Mouse (Mus musculus): ENCODE measurements at regions not wholly inside any gene's neighbourhood (a gene's known extent, or its start where the extent isn't known, plus 50 kb on each side); places are given as distances from the start of the nearest gene placed in this dataset.

- no peak for DNase-seq (ENCODE audit: low spot score in 2 of 2)
Observed at GRCm38 (mm10) chr1:18668901-18669300, 404.0 kb upstream of the Defb41 start.

- DNase-seq (ENCODE audit: low spot score in 2 of 2) = peak in 1 of 2 experiments; percentile 5
Observed at GRCm38 (mm10) chr1:18668265-18668664, 403.3 kb upstream of the Defb41 start.

DNA sequence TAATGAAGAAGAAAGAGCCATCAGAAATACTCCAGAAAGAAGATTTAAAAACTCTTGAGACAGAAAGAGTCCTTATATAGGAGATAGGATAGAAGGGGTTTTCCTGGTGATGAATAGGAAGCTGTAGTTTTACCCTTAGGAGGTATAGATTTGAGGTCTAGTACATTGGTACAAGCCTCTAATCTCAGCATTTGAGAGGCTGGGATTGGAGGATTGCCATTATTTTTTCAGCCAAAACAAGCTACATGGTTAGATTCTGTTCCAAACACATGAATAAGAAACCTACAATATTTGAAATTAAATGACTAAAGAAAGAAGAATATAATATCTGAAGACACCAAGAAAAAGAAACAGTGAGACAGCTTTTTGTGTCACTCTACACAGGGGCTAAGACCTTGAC lies 375.9 kb upstream of the Defb41 start:
- no peak for DNase-seq (ENCODE audit: low spot score in 2 of 2)

- DNase-seq (ENCODE audit: low spot score in 2 of 2) = no peak
Observed at GRCm38 (mm10) chr1:18639460-18640300, 374.7 kb upstream of the Defb41 start.

GRCm38 (mm10) chr1:18637334-18637733 lies 372.4 kb upstream of the Defb41 start:
- DNase-seq (ENCODE audit: low spot score in 2 of 2) = no peak

GRCm38 (mm10) chr1:18610231-18610630 lies 345.3 kb upstream of the Defb41 start:
- no peak for DNase-seq (ENCODE audit: low spot score in 2 of 2)

- no peak for DNase-seq (ENCODE audit: low spot score in 2 of 2)
Observed at GRCm38 (mm10) chr1:18599864-18600263, 334.9 kb upstream of the Defb41 start.

DNA sequence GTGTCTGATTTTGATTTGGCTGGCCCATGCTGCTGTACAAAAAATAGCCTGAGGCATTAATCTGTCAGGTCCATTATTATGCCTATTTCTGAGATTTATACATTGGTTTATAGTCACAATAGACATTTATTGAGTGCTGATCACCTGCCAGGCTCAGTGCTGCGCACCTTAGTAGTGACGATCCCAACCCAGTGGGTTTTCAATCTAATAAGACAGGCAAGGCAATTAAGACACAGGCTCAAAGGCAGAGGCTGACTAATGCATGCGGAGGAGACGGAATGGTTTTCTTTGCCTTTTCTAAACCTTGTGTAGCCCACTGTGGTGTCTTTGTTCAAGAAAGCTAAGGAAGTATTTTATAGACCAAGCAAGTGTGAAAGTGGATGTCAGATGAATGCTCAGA lies 334.0 kb upstream of the Defb41 start:
- no peak for DNase-seq (ENCODE audit: low spot score in 2 of 2)

DNA sequence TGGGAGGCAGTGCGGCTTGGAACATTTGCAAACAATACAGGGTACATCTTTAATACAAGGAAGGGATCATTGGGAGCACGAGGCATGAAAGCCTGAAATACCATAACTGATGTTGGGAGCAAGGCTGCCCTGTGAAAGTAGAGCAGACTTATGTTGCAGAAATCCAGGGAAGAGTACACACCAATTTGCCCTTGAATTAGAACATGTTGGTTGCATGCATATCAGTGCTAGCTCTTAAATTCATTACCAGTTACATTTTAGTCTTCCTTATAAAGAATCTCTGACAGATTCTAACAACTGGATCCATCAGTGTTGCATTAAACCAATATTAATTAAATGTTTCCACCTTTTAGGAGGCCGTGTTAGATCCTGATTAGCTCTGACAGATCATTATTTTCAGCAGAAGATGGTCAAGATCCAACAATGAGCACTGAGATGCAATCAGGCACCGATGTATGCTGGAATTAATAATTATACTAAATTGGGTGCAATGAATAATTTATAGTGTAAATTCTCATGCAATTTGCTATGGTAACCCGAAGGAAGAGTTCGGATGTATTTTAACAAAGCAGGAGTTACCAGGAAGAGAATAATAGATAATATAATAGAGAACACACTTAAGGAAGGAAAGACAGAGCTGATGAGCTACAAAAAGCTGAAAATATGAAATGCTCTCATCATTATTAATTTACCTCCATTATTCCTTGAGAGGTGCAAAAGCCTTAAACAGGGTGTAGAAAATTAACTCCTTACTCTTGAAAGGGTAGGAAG lies 318.6 kb upstream of the Defb41 start:
- DNase-seq (ENCODE audit: low spot score in 2 of 2) = no peak

- DNase-seq (ENCODE audit: low spot score in 2 of 2) = no peak
Observed at GRCm38 (mm10) chr1:18578625-18579024, 313.7 kb upstream of the Defb41 start.

- no peak for DNase-seq (ENCODE audit: low spot score in 2 of 2)
Observed at GRCm38 (mm10) chr1:18567086-18567485, 302.1 kb upstream of the Defb41 start.

GRCm38 (mm10) chr1:18551211-18551610 lies 286.3 kb upstream of the Defb41 start:
- peak in 1 of 2 experiments; percentile 5 for DNase-seq (ENCODE audit: low spot score in 2 of 2)

DNA sequence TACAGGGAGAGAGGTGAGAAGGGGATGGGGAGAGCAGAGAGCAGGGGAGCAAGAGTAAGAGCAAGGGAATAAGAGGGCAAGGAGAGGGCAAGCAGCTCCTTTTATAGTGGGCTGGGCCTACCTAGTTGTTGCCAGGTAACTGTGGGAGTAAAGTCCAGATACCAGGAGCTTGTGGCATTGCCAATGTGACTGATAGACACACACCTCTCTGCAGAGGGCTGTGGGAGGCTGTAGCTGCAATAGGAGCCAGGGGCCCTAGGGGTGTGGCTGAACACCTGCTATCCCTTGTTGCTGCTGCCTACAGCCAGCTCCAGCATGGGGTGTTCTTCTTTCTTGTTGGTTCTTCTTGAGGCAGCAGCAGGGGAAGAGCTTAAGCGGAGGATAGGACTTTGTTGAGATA lies 266.8 kb upstream of the Defb41 start:
- no peak for DNase-seq (ENCODE audit: low spot score in 2 of 2)

DNA sequence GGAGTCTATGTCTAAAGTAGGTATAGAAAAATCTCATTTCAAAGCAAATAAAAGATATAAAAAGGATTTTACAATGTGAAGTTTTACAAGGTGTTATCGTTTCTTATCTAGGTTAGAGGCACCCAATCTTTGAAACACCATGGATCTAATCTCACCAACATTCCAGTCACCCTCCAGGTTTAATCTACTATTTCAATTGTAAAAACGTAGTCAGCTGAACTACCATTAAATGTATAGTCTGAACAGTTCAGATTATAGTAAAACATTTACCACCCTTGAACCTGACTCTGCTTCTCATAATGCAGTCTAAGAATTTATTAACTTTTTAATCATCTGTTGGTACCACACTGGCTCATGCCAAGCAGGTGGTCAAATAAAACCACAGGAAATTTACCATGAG lies 259.5 kb upstream of the Defb41 start:
- DNase-seq (ENCODE audit: low spot score in 2 of 2) = no peak

DNA sequence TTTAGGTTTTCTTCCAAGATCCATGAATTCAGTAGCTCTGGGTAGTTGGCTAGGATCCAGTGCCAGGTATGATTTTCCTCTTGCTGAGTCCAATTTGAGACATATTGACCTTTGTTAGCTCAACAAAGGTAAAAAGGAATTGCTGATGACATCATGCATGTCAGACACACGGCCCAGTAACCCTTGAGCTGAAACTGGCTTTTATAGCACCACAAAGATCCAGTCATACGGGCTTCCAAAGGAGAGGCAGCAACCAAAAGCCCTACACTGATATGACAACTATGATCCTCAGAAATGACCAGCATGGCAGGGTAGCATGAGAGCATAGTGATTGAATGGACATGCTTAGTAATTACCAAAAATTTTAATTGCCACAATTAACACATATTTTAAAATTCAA lies 258.0 kb upstream of the Defb41 start:
- no peak for DNase-seq (ENCODE audit: low spot score in 2 of 2)

GRCm38 (mm10) chr1:18512764-18513163 lies 247.8 kb upstream of the Defb41 start:
- no peak for DNase-seq (ENCODE audit: low spot score in 2 of 2)

DNA sequence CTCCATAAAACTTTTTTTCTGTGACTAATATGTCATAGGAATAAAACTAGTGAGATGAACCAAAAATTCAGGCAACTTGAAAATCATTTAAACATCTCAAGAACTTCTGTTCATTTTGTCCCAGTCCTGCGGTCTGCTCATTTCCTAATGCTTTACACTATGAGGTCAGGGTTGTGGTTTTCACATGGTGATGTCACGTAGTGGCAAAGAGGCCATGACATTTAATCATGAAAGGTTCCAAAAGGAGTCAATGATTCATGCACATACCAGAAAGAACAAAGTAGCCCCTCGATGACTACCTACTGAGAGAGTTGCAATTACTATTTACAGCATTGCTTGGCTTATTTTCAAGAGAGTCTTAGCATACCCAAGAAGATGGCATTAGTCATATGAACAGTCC lies 233.6 kb upstream of the Defb41 start:
- no peak for DNase-seq (ENCODE audit: low spot score in 2 of 2)

GRCm38 (mm10) chr1:18468496-18468895 lies 203.6 kb upstream of the Defb41 start:
- no peak for DNase-seq (ENCODE audit: low spot score in 2 of 2)

GRCm38 (mm10) chr1:18465303-18465829 lies 200.4 kb upstream of the Defb41 start:
- no peak for DNase-seq (ENCODE audit: low spot score in 2 of 2)

DNA sequence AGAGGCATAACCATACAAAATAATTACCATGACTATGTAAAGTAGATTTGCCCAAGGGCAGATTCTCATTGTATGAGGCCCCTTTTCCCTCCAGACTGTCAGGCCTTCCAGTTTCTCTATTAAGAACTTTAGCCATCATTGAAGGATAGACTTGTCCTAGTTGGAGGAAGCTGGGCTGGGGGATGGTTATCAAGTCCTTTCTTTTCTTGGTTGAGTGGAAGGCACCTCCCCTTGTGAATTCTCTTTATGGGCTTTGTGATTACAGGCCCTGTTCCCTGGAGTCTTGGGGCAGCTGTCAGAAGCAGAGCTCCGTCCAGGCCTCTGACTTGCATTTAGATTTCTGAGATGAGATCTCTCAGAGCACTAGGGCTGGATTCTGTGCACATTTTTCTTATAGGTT lies 198.3 kb upstream of the Defb41 start:
- no peak for DNase-seq (ENCODE audit: low spot score in 2 of 2)

DNA sequence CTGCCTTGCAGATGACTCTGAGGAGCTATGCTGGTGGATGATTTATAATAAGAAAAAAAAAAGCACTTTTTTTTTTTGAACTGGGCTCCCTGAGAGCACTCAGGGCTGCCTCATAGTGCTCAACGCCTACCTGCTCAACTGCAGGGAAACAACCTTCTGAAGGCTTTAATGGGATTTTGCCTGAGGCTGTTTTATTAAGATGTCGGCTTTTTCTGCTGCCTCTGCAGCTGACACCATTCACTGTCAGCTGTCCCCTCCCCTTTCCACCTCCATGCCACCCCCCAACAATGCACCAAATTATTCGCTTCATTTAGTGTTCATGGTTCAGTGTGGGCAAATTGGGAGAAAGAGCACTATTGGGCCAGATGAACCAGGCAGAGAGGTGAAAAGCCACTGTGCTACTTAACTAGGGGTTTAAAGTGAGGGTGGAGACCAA lies 151.4 kb upstream of the Defb41 start:
- no peak for DNase-seq (ENCODE audit: low spot score in 2 of 2)

DNA sequence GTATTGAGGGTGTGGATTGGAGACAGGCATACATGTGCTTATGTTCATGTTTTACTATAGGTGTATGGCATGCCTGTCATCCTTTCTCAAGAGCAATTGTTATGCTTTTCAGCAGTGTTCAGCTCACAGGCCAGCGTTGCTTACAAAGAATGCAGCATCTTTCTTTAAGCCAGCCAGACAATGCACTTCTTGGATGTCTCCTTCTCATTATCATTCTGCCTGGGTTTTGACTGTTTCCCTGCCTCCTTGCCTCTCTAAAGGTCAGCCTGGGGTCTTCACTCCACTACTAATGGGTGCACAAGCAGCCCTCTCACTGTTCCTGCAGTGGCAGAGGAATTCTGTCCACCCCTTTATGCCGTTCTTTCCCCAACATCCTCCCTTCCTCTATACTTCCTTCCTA lies 150.9 kb upstream of the Defb41 start:
- DNase-seq (ENCODE audit: low spot score in 2 of 2) = no peak

- DNase-seq (ENCODE audit: low spot score in 2 of 2) = no peak
Observed at GRCm38 (mm10) chr1:18412746-18413145, 147.8 kb upstream of the Defb41 start.
